Mouse (Mus musculus): ENCODE results near the gene Etfa. TPM values are rescaled to one million over a fixed set of nuclear protein-coding genes. Genes with fewer than 3 reads are reported as not detected.
A peak's percentile ranks its signal among the peaks of the same experiment; 100 is the strongest.

The Etfa gene
- total and polyA plus RNA-seq, 2 experiments from 2014 or later: 11.5 to 99.1 TPM

GRCm38 (mm10) chr9:55447509-55447908 is 64.5 kb downstream of the Etfa start:
- no peak for TF ChIP-seq CTCF (IDR thresholded peaks at IDR 0.05)
- H3K27ac ChIP-seq (ENCODE audit: low read depth, low read length): no peak overlapping the region
- no peak overlapping the region for H3K4me3 ChIP-seq (ENCODE audit: low read depth, low read length)
- 80% methylated on average over 4 of the region's 4 CpGs for WGBS
- H3K4me1 ChIP-seq (ENCODE audit: insufficient read depth, low read length): no peaks in the 10 kb centered on the region
- H3K27me3 ChIP-seq (ENCODE audit: insufficient read depth, low read length): no peaks in the 10 kb centered on the region
- DNase-seq (ENCODE audit: low spot score) (no peak), ATAC-seq (ENCODE audit: low FRiP score) (no peak)
- H3K36me3 ChIP-seq (ENCODE audit: insufficient read depth, low read length): no peaks in the 10 kb centered on the region
- no peaks in the 10 kb centered on the region for H3K9me3 ChIP-seq (ENCODE audit: low read length)
- H3K4me2 ChIP-seq (ENCODE audit: low read depth, low read length, poor library complexity, severe bottlenecking): no peak overlapping the region
- H3K9ac ChIP-seq (replicated peaks; ENCODE audit: low read length, poor library complexity, severe bottlenecking): no peak overlapping the region

- WGBS: 98% methylated on average over 5 of the region's 5 CpGs
- no peaks in the 10 kb centered on the region for H3K27me3 ChIP-seq (ENCODE audit: insufficient read depth, low read length)
- TF ChIP-seq CTCF (IDR thresholded peaks at IDR 0.05): no peak
- H3K4me3 ChIP-seq (ENCODE audit: low read depth, low read length): no peak overlapping the region
- H3K27ac ChIP-seq (ENCODE audit: low read depth, low read length): no peak overlapping the region
- ATAC-seq (ENCODE audit: low FRiP score): no peak
- H3K4me1 ChIP-seq (ENCODE audit: insufficient read depth, low read length): no peaks in the 10 kb centered on the region
- no peak overlapping the region for H3K9ac ChIP-seq (replicated peaks; ENCODE audit: low read length, poor library complexity, severe bottlenecking)
- no peaks in the 10 kb centered on the region for H3K36me3 ChIP-seq (ENCODE audit: insufficient read depth, low read length)
- no peak overlapping the region for H3K4me2 ChIP-seq (ENCODE audit: low read depth, low read length, poor library complexity, severe bottlenecking)
- DNase-seq (ENCODE audit: low spot score): no peak
- H3K9me3 ChIP-seq (ENCODE audit: low read length): no peaks in the 10 kb centered on the region
Measured at GRCm38 (mm10) chr9:55439206-55439780, 72.8 kb downstream of the Etfa start.

GRCm38 (mm10) chr9:55438433-55438832 is 73.6 kb downstream of the Etfa start:
- no peak for TF ChIP-seq CTCF (IDR thresholded peaks at IDR 0.05)
- ATAC-seq (ENCODE audit: low FRiP score): no peak
- no peak overlapping the region for H3K4me3 ChIP-seq (ENCODE audit: low read depth, low read length)
- H3K9me3 ChIP-seq (ENCODE audit: low read length): no peaks in the 10 kb centered on the region
- no peak overlapping the region for H3K9ac ChIP-seq (replicated peaks; ENCODE audit: low read length, poor library complexity, severe bottlenecking)
- H3K36me3 ChIP-seq (ENCODE audit: insufficient read depth, low read length): no peaks in the 10 kb centered on the region
- no peak for DNase-seq (ENCODE audit: low spot score)
- no peak overlapping the region for H3K4me2 ChIP-seq (ENCODE audit: low read depth, low read length, poor library complexity, severe bottlenecking)
- H3K27me3 ChIP-seq (ENCODE audit: insufficient read depth, low read length): no peaks in the 10 kb centered on the region
- no peaks in the 10 kb centered on the region for H3K4me1 ChIP-seq (ENCODE audit: insufficient read depth, low read length)
- 72% methylated on average over 3 of the region's 3 CpGs for WGBS
- no peak overlapping the region for H3K27ac ChIP-seq (ENCODE audit: low read depth, low read length)

GRCm38 (mm10) chr9:55433875-55434274 is 78.2 kb downstream of the Etfa start:
- ATAC-seq (ENCODE audit: low FRiP score) (no peak), DNase-seq (ENCODE audit: low spot score) (no peak)
- H3K9ac ChIP-seq (replicated peaks; ENCODE audit: low read length, poor library complexity, severe bottlenecking): no peak overlapping the region
- no peak overlapping the region for H3K27ac ChIP-seq (ENCODE audit: low read depth, low read length)
- H3K4me2 ChIP-seq (ENCODE audit: low read depth, low read length, poor library complexity, severe bottlenecking): no peak overlapping the region
- H3K36me3 ChIP-seq (ENCODE audit: insufficient read depth, low read length): no peaks in the 10 kb centered on the region
- no peaks in the 10 kb centered on the region for H3K9me3 ChIP-seq (ENCODE audit: low read length)
- no peak overlapping the region for H3K4me3 ChIP-seq (ENCODE audit: low read depth, low read length)
- TF ChIP-seq CTCF (IDR thresholded peaks at IDR 0.05): no peak
- WGBS: 62% methylated on average over 5 of the region's 5 CpGs
- H3K27me3 ChIP-seq (ENCODE audit: insufficient read depth, low read length): no peaks in the 10 kb centered on the region
- no peaks in the 10 kb centered on the region for H3K4me1 ChIP-seq (ENCODE audit: insufficient read depth, low read length)

- no peaks in the 10 kb centered on the region for H3K27me3 ChIP-seq (ENCODE audit: insufficient read depth, low read length)
- TF ChIP-seq CTCF (IDR thresholded peaks at IDR 0.05): no peak
- 68% methylated on average over 14 of the region's 14 CpGs for WGBS
- no peaks in the 10 kb centered on the region for H3K4me1 ChIP-seq (ENCODE audit: insufficient read depth, low read length)
- no peak overlapping the region for H3K27ac ChIP-seq (ENCODE audit: low read depth, low read length)
- no peaks in the 10 kb centered on the region for H3K9me3 ChIP-seq (ENCODE audit: low read length)
- H3K36me3 ChIP-seq (ENCODE audit: insufficient read depth, low read length): no peaks in the 10 kb centered on the region
- H3K4me3 ChIP-seq (ENCODE audit: low read depth, low read length): no peak overlapping the region
- ATAC-seq (ENCODE audit: low FRiP score): no peak
- no peak overlapping the region for H3K9ac ChIP-seq (replicated peaks; ENCODE audit: low read length, poor library complexity, severe bottlenecking)
- no peak for DNase-seq (ENCODE audit: low spot score)
- H3K4me2 ChIP-seq (ENCODE audit: low read depth, low read length, poor library complexity, severe bottlenecking): no peak overlapping the region
Measured at GRCm38 (mm10) chr9:55432306-55433289, 79.4 kb downstream of the Etfa start.

- ATAC-seq (ENCODE audit: low FRiP score): peak; percentile 71
- H3K4me3 ChIP-seq (ENCODE audit: low read depth, low read length): no peak overlapping the region
- H3K9me3 ChIP-seq (ENCODE audit: low read length): no peaks in the 10 kb centered on the region
- peak; percentile 49 for DNase-seq (ENCODE audit: low spot score)
- peak overlapping the region; percentile 36; the same call in 1 of the 2 replicates for H3K9ac ChIP-seq (replicated peaks; ENCODE audit: low read length, poor library complexity, severe bottlenecking)
- H3K27me3 ChIP-seq (ENCODE audit: insufficient read depth, low read length): no peaks in the 10 kb centered on the region
- H3K4me2 ChIP-seq (ENCODE audit: low read depth, low read length, poor library complexity, severe bottlenecking): peak overlapping the region; percentile 24; the same call in 1 of the 2 replicates
- WGBS: 20% methylated on average over 20 of the region's 20 CpGs
- TF ChIP-seq CTCF (IDR thresholded peaks at IDR 0.05): peak; percentile 56
- H3K36me3 ChIP-seq (ENCODE audit: insufficient read depth, low read length): no peaks in the 10 kb centered on the region
- H3K27ac ChIP-seq (ENCODE audit: low read depth, low read length): no peak overlapping the region
- H3K4me1 ChIP-seq (ENCODE audit: insufficient read depth, low read length): no peaks in the 10 kb centered on the region
Measured at GRCm38 (mm10) chr9:55430133-55430532, 81.9 kb downstream of the Etfa start.

All from midbrain, postnatal 0 days (tissue).